Mouse (Mus musculus): ENCODE results near the gene Elfn2. TPM values are rescaled to one million over a fixed set of nuclear protein-coding genes. Genes with fewer than 3 reads are reported as not detected.

Elfn2 gene
- polyA plus RNA-seq (2012; rRNA removed): not detected in 2 replicates

DNA sequence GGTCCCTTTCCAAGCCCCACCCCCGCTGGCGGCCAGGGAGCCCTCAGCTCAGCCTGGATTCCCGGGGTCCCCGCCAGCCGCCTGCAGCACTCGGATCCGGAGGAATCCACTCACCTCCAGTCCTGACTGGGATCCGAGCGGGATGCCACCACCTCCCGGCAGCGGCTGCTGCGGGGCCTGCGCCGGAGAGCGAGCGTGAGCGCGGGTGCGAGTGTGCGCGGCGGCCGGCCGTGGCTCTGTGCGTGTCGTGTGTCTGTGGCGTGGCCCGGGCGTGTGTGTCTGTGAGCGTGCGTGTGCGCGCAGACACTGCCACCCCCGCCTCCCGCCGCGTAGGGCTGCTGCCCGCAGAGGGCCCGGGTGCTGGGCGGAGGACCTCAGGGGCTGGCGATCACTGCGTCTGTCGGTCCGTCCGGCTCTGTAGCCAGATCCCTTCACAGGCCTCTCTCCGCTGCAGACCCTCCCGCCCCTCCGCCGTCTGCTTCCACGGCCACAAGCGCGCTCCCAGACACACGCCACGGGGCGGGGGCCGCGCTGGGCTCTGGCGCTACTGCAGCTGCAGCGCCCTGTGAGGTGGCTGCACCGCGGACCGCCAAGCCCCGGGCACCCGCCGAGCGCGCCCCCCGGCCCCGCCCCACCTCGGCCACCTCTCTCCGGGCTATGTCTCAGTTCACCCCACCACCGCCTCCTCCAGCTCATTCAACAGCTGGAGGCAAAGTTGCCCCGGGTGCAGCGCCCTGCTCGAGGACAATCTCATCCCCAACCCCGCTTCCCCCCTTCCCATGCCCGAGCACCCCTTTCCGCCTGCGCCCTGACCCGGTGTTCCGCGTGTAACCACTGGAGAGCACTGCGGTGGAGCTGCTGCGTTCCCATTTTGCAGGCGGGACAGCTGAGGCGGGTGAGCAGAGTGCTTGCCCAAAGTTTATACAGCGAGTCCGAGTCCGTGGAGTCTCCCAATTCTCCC is at the start of gene Elfn2:
Gene Elfn2, minus strand, starts transcription at position 482 of the 961 bp plus-strand sequence.

Other genes with a start within 250 kb of the Elfn2 start
- 1.2 and 1.5 TPM in 2 replicates for gene Il2rb, start 223.5 kb downstream of the Elfn2 start, polyA plus RNA-seq (2012; rRNA removed)
- 7.3 and 8.1 TPM in 2 replicates for gene C1qtnf6, start 187.4 kb downstream of the Elfn2 start, polyA plus RNA-seq (2012; rRNA removed)
- 0.01 and 0.12 TPM in 2 replicates for gene Sstr3, start 174.1 kb downstream of the Elfn2 start, polyA plus RNA-seq (2012; rRNA removed)
- 87.3 and 91.4 TPM in 2 replicates for gene Rac2, start 146.0 kb downstream of the Elfn2 start, polyA plus RNA-seq (2012; rRNA removed)
- 9.2 and 9.6 TPM in 2 replicates for gene Cyth4, start 121.7 kb downstream of the Elfn2 start, polyA plus RNA-seq (2012; rRNA removed)
- 3.7 and 4.1 TPM in 2 replicates for gene Mfng, start 54.7 kb upstream of the Elfn2 start, polyA plus RNA-seq (2012; rRNA removed)
- gene Card10, start 84.3 kb upstream of the Elfn2 start, polyA plus RNA-seq (2012; rRNA removed): 4.5 and 5.8 TPM in 2 replicates
- 11.7 and 13.7 TPM in 2 replicates for gene Cdc42ep1, start 123.9 kb upstream of the Elfn2 start, polyA plus RNA-seq (2012; rRNA removed)
- 1.8 and 3.1 TPM in 2 replicates for gene Lgals2, start 136.8 kb upstream of the Elfn2 start, polyA plus RNA-seq (2012; rRNA removed)
- gene Gga1, start 158.4 kb upstream of the Elfn2 start, polyA plus RNA-seq (2012; rRNA removed): 16.7 and 19.6 TPM in 2 replicates
- gene Gm49510, start 180.9 kb upstream of the Elfn2 start, polyA plus RNA-seq (2012; rRNA removed): not detected in 2 replicates
- 15.3 and 18.9 TPM in 2 replicates for gene Sh3bp1, start 181.0 kb upstream of the Elfn2 start, polyA plus RNA-seq (2012; rRNA removed)
- 3.1 and 3.6 TPM in 2 replicates for gene Pdxp, start 195.1 kb upstream of the Elfn2 start, polyA plus RNA-seq (2012; rRNA removed)
- 103 and 125 TPM in 2 replicates for gene Lgals1, start 208.0 kb upstream of the Elfn2 start, polyA plus RNA-seq (2012; rRNA removed)
- gene Nol12, start 216.2 kb upstream of the Elfn2 start, polyA plus RNA-seq (2012; rRNA removed): 9.5 and 10.2 TPM in 2 replicates
- gene Triobp, start 229.0 kb upstream of the Elfn2 start, polyA plus RNA-seq (2012; rRNA removed): 16.3 and 19.3 TPM in 2 replicates

Measured in liver, embryonic 18 days (tissue).